Mouse (Mus musculus) spleen, adult 18-20 months (tissue): ENCODE data around the gene Gng13.

Experiments
- DNase-seq, 2 experiments: peaks; one replicate each; pipeline ENCODE4 v3.0.0; 2022; ENCODE audit warnings: mixed read lengths in 2 of 2

Gene Gng13

GRCm38 (mm10) chr17:25716711-25717637 is at the start of gene Gng13:
Gene Gng13, plus strand, starts transcription at chr17:25717171.
- DNase-seq: no peak

GRCm38 (mm10) chr17:25668481-25669055 is 48.4 kb upstream of the Gng13 start:
- DNase-seq: no peak

GRCm38 (mm10) chr17:25672982-25673381 is 44.0 kb upstream of the Gng13 start:
- no peak for DNase-seq

GRCm38 (mm10) chr17:25677969-25678368 is 39.0 kb upstream of the Gng13 start:
- peak; percentile 10 to 21 for DNase-seq

- no peak for DNase-seq
Measured at GRCm38 (mm10) chr17:25679818-25680217, 37.2 kb upstream of the Gng13 start.

GRCm38 (mm10) chr17:25681636-25682035 is 35.3 kb upstream of the Gng13 start:
- no peak for DNase-seq

- DNase-seq: peak in 1 of 2 experiments; percentile 9
Measured at GRCm38 (mm10) chr17:25686323-25686722, 30.6 kb upstream of the Gng13 start.

GRCm38 (mm10) chr17:25688922-25689321 is 28.0 kb upstream of the Gng13 start:
- DNase-seq: no peak

GRCm38 (mm10) chr17:25696263-25696662 is 20.7 kb upstream of the Gng13 start:
- no peak for DNase-seq

- DNase-seq: peak; percentile 18 to 68
Measured at GRCm38 (mm10) chr17:25698446-25698845, 18.5 kb upstream of the Gng13 start.

GRCm38 (mm10) chr17:25700863-25701496 is 16.0 kb upstream of the Gng13 start:
- DNase-seq: no peak

- DNase-seq: no peak
Measured at GRCm38 (mm10) chr17:25709994-25710393, 7.0 kb upstream of the Gng13 start.

GRCm38 (mm10) chr17:25711136-25711535 is 5.8 kb upstream of the Gng13 start:
- DNase-seq: no peak

- DNase-seq: no peak
Measured at GRCm38 (mm10) chr17:25715627-25716026, 1.3 kb upstream of the Gng13 start.

- no peak for DNase-seq
Measured at GRCm38 (mm10) chr17:25716130-25716529, 841 bp upstream of the Gng13 start.

GRCm38 (mm10) chr17:25717691-25718090 is 720 bp downstream of the Gng13 start:
- no peak for DNase-seq

- no peak for DNase-seq
Measured at GRCm38 (mm10) chr17:25721476-25721875, 4.5 kb downstream of the Gng13 start.

GRCm38 (mm10) chr17:25723470-25723869 is 6.5 kb downstream of the Gng13 start:
- DNase-seq: no peak

- no peak for DNase-seq
Measured at GRCm38 (mm10) chr17:25723919-25724318, 6.9 kb downstream of the Gng13 start.

- DNase-seq: no peak
Measured at GRCm38 (mm10) chr17:25725264-25725663, 8.3 kb downstream of the Gng13 start.

- DNase-seq: peak; percentile 96
Measured at GRCm38 (mm10) chr17:25727265-25728008, 10.5 kb downstream of the Gng13 start, which contains the start of the genes Chtf18 and Rpusd1. Gene Chtf18, minus strand, starts transcription at chr17:25727419. Gene Rpusd1, plus strand, starts transcription at chr17:25727670.

GRCm38 (mm10) chr17:25728009-25728270 is 11.0 kb downstream of the Gng13 start:
- no peak for DNase-seq

- DNase-seq: peak; percentile 59 to 82
Measured at GRCm38 (mm10) chr17:25732082-25732481, 15.1 kb downstream of the Gng13 start.
